Mouse (Mus musculus) CH12.LX (cell line): ENCODE measurements at regions not wholly inside any gene's neighbourhood (a gene's known extent, or its start where the extent isn't known, plus 50 kb on each side); places are given as distances from the start of the nearest gene placed in this dataset.

Source experiments
- DNase-seq: peaks from one replicate; pipeline ENCODE4 v3.0.0-alpha.2; 2013; ENCODE audit errors: extremely low read depth
- H3K27ac ChIP-seq: 2 replicates; pipeline ENCODE4 v1.5.1; 2012; ENCODE audit warnings: low read depth, mild to moderate bottlenecking, control low read depth, moderate library complexity; ENCODE audit not compliant: insufficient read depth
- H3K27me3 ChIP-seq: replicated peaks from 2 replicates; pipeline ENCODE3; 2012; ENCODE audit warnings: inconsistent platforms
- H3K36me3 ChIP-seq, 2 experiments: replicated peaks in 1 of 2; 2 replicates each; pipeline versions ENCODE3 to v1.6.1; 2012; ENCODE audit warnings: inconsistent platforms in 1 of 2, low read length in 1 of 2, mild to moderate bottlenecking in 1 of 2, mixed read lengths in 1 of 2, moderate library complexity in 1 of 2; ENCODE audit not compliant: control insufficient read depth in 1 of 2, insufficient read depth in 1 of 2
- H3K4me1 ChIP-seq, 2 experiments: 2 replicates each; pipeline ENCODE4 v1.6.1; 2012; ENCODE audit warnings: inconsistent platforms in 1 of 2, moderate library complexity in 1 of 2; ENCODE audit not compliant: insufficient read depth in 2 of 2, control insufficient read depth in 1 of 2
- H3K4me2 ChIP-seq: 2 replicates; pipeline ENCODE4 v1.6.1; 2012; ENCODE audit warnings: low read depth, mild to moderate bottlenecking, control low read depth; ENCODE audit not compliant: poor library complexity, insufficient read depth, severe bottlenecking
- H3K4me3 ChIP-seq, 3 experiments: fragments of 150-350 bp in 1 of 3; sonication (generic) in 1 of 3; replicated peaks in 1 of 3; 2 replicates each; pipeline versions ENCODE3 to v1.5.1; 2011 to 2012; ENCODE audit warnings: low read depth in 2 of 3, low read length in 2 of 3, mild to moderate bottlenecking in 2 of 3, moderate library complexity in 2 of 3, control low read depth in 1 of 3, improper control_type of control experiment in 1 of 3, inconsistent platforms in 1 of 3, mixed read lengths in 1 of 3; ENCODE audit not compliant: poor library complexity in 1 of 3
- H3K79me2 ChIP-seq: replicated peaks from 2 replicates; pipeline ENCODE4 v1.6.1; 2012; ENCODE audit warnings: mild to moderate bottlenecking, moderate library complexity; ENCODE audit not compliant: control insufficient read depth, poor library complexity, insufficient read depth, severe bottlenecking; ENCODE audit errors: extremely low read depth
- H3K9ac ChIP-seq: 2 replicates; pipeline ENCODE4 v1.6.1; 2012; ENCODE audit warnings: low read depth, mild to moderate bottlenecking, control low read depth, moderate library complexity; ENCODE audit not compliant: insufficient read depth
- H3K9me3 ChIP-seq: replicated peaks from 2 replicates; pipeline ENCODE3; 2012; ENCODE audit warnings: low read length, inconsistent platforms, mixed read lengths
- BHLHE40 ChIP-seq: IDR thresholded peaks from 2 replicates; pipeline ENCODE4 v1.6.1; 2011; ENCODE audit warnings: mild to moderate bottlenecking, low read depth, low read length, improper control_type of control experiment
- E2F4 ChIP-seq: IDR thresholded peaks from 2 replicates; pipeline ENCODE4 v1.6.1; 2011; ENCODE audit warnings: low read depth, low read length, improper control_type of control experiment; ENCODE audit not compliant: insufficient replicate concordance
- ETS1 ChIP-seq: conservative IDR thresholded peaks from 2 replicates; pipeline ENCODE4 v1.6.1; 2012; ENCODE audit warnings: low read depth, mild to moderate bottlenecking, inconsistent platforms, low read length, improper control_type of control experiment, moderate library complexity
- HCFC1 ChIP-seq: IDR thresholded peaks from 2 replicates; pipeline ENCODE4 v1.6.1; 2012; ENCODE audit warnings: low read depth, mild to moderate bottlenecking, inconsistent platforms, low read length, improper control_type of control experiment
- JUN ChIP-seq: IDR thresholded peaks from 2 replicates; pipeline ENCODE4 v1.6.1; 2011; ENCODE audit warnings: low read depth, mild to moderate bottlenecking, low read length, improper control_type of control experiment, moderate library complexity; ENCODE audit not compliant: insufficient read depth
- MAFK ChIP-seq: IDR thresholded peaks from 2 replicates; pipeline ENCODE4 v1.6.1; 2011; ENCODE audit warnings: low read length, improper control_type of control experiment; ENCODE audit not compliant: insufficient replicate concordance
- MYC ChIP-seq: IDR thresholded peaks from 2 replicates; pipeline ENCODE4 v1.6.1; 2011; ENCODE audit warnings: low read depth, mild to moderate bottlenecking, improper control_type of control experiment, low read length
- NRF1 ChIP-seq: IDR thresholded peaks from 2 replicates; pipeline ENCODE4 v1.6.1; 2014; ENCODE audit warnings: low read depth, mild to moderate bottlenecking, inconsistent platforms, low read length, improper control_type of control experiment, moderate library complexity
- POLR2AphosphoS2 ChIP-seq: IDR thresholded peaks from 2 replicates; pipeline ENCODE4 v1.6.1; 2011; ENCODE audit warnings: low read depth, low read length, improper control_type of control experiment
- RAD21 ChIP-seq: IDR thresholded peaks from 2 replicates; pipeline ENCODE4 v1.6.1; 2011; ENCODE audit warnings: low read depth, mild to moderate bottlenecking, low read length, improper control_type of control experiment, moderate library complexity
- SIN3A ChIP-seq: IDR thresholded peaks from 2 replicates; pipeline ENCODE4 v1.6.1; 2012; ENCODE audit warnings: low read length, improper control_type of control experiment, inconsistent platforms
- SMC3 ChIP-seq: IDR thresholded peaks from 2 replicates; pipeline ENCODE4 v1.6.1; 2011; ENCODE audit warnings: low read depth, low read length, improper control_type of control experiment
- TBP ChIP-seq: conservative IDR thresholded peaks from 2 replicates; pipeline ENCODE4 v1.6.1; 2011; ENCODE audit warnings: low read depth, low read length, improper control_type of control experiment
- UBTF ChIP-seq: IDR thresholded peaks from 2 replicates; pipeline ENCODE4 v1.6.1; 2012; ENCODE audit warnings: low read depth, mild to moderate bottlenecking, inconsistent platforms, low read length, improper control_type of control experiment, moderate library complexity
- USF2 ChIP-seq: conservative IDR thresholded peaks from 2 replicates; pipeline ENCODE4 v1.6.1; 2011; ENCODE audit warnings: low read depth, low read length, improper control_type of control experiment
- dilution Hi-C: fragments of 300-500 bp; cut with MboI; formaldehyde crosslinking; loops from 2 replicates; pipeline ENCODE4 v1.14.3; 2020; ENCODE audit warnings: low sequenced_read_pairs; ENCODE audit not compliant: extremely low pct_unique_long_range_greater_than_20kb, extremely low pct_ligation_motif_present
- in situ Hi-C: fragments of 300-500 bp; cut with MboI; formaldehyde crosslinking; loops from 3 replicates; pipeline ENCODE4 v1.14.3; 2019; ENCODE audit warnings: low sequenced_read_pairs, low pct_ligation_motif_present, low pct_unique_long_range_greater_than_20kb, mixed read lengths

GRCm38 (mm10) chr16:5688322-5688721, 196.8 kb upstream of the Rbfox1 start:
- dilution Hi-C loops: no loop called here
- in situ Hi-C loops: no loop called here

GRCm38 (mm10) chr16:5673372-5673960, 211.7 kb upstream of the Rbfox1 start:
- in situ Hi-C loops (no loop called here), dilution Hi-C loops (no loop called here)
- Histone ChIP-seq H3K27ac (no peak overlapping the region), H3K36me3 (no peaks in the 10 kb centered on the region)
- TF ChIP-seq NRF1: no peak
- no peak for TF ChIP-seq BHLHE40
- TF ChIP-seq TBP: no peak
- no peak for TF ChIP-seq POLR2AphosphoS2
- no peak for TF ChIP-seq SIN3A
- TF ChIP-seq USF2: no peak
- no peak for TF ChIP-seq UBTF
- TF ChIP-seq MYC: no peak
- TF ChIP-seq MAFK: no peak
- no peak for TF ChIP-seq E2F4
- no peak for TF ChIP-seq JUN
- no peak for TF ChIP-seq ETS1
- TF ChIP-seq RAD21: no peak
- TF ChIP-seq SMC3: no peak
- TF ChIP-seq, all 38 proteins: peak for 0
- H3K9ac ChIP-seq: no peak overlapping the region
- H3K27me3 ChIP-seq: peaks cover 72% of the 10 kb centered on the region
- no peak for DNase-seq
- H3K4me3 ChIP-seq: no peak overlapping the region
- H3K9me3 ChIP-seq: no peaks in the 10 kb centered on the region
- no peaks in the 10 kb centered on the region for H3K79me2 ChIP-seq
- no peak overlapping the region for H3K4me2 ChIP-seq
- H3K4me1 ChIP-seq: no peaks in the 10 kb centered on the region

More at GRCm38 (mm10) chr16:5688322-5688721, 196.8 kb upstream of the Rbfox1 start:
- H3K4me1 ChIP-seq: no peaks in the 10 kb centered on the region
- H3K27me3 ChIP-seq: peaks cover 66% of the 10 kb centered on the region
- TF ChIP-seq HCFC1: no peak
- H3K79me2 ChIP-seq: no peaks in the 10 kb centered on the region
- H3K27ac ChIP-seq: no peak overlapping the region
- no peak overlapping the region for H3K4me2 ChIP-seq
- no peak overlapping the region for H3K9ac ChIP-seq
- no peak overlapping the region for H3K4me3 ChIP-seq
- no peaks in the 10 kb centered on the region for H3K36me3 ChIP-seq
- no peaks in the 10 kb centered on the region for H3K9me3 ChIP-seq
- no peak for DNase-seq
